Mouse (Mus musculus): ENCODE measurements around the gene Ttll11. TPM values are rescaled to one million over a fixed set of nuclear protein-coding genes. Genes with fewer than 3 reads are reported as not detected.

Gene Ttll11
- polyA plus RNA-seq, 1 experiment from 2014 or later, result 6.1 TPM

GRCm38 (mm10) chr2:35713460-35713859 is 266.3 kb downstream of the Ttll11 start:
- 76% methylated on average over 7 of the region's 7 CpGs for WGBS

GRCm38 (mm10) chr2:35712611-35713010 is 267.1 kb downstream of the Ttll11 start:
- WGBS, result 98% methylated on average over 5 of the region's 5 CpGs
- Histone ChIP-seq H3K27ac (replicated peaks) (no peak overlapping the region), H3K27me3 (no peaks in the 10 kb centered on the region), H3K4me3 (no peak overlapping the region), H3K4me1 (replicated peaks) (peaks cover 11% of the 10 kb centered on the region; the same call in 1 of the 2 replicates), H3K9me3 (no peaks in the 10 kb centered on the region), H3K9ac (no peak overlapping the region), H3K4me2 (no peak overlapping the region), H3K36me3 (peaks cover 42% of the 10 kb centered on the region)
- ATAC-seq (ENCODE audit: low FRiP score, low read depth), result no peak

More at GRCm38 (mm10) chr2:35713460-35713859, 266.3 kb downstream of the Ttll11 start:
- Histone ChIP-seq H3K4me1 (replicated peaks) (peaks cover 11% of the 10 kb centered on the region; the same call in 1 of the 2 replicates), H3K9me3 (no peaks in the 10 kb centered on the region), H3K27me3 (no peaks in the 10 kb centered on the region), H3K4me3 (no peak overlapping the region), H3K4me2 (no peak overlapping the region), H3K36me3 (peaks cover 42% of the 10 kb centered on the region), H3K27ac (replicated peaks) (no peak overlapping the region), H3K9ac (no peak overlapping the region)
- no peak for ATAC-seq (ENCODE audit: low FRiP score, low read depth)

GRCm38 (mm10) chr2:35703241-35703640 is 276.5 kb downstream of the Ttll11 start:
- no peak overlapping the region for H3K4me2 ChIP-seq
- 81% methylated on average over 3 of the region's 3 CpGs for WGBS
- no peaks in the 10 kb centered on the region for H3K27me3 ChIP-seq
- H3K9ac ChIP-seq, result no peak overlapping the region
- no peak overlapping the region for H3K4me3 ChIP-seq
- H3K4me1 ChIP-seq (replicated peaks), result peaks cover 31% of the 10 kb centered on the region
- no peaks in the 10 kb centered on the region for H3K9me3 ChIP-seq
- ATAC-seq (ENCODE audit: low FRiP score, low read depth), result no peak
- no peaks in the 10 kb centered on the region for H3K36me3 ChIP-seq
- peak overlapping the region; percentile 58 for H3K27ac ChIP-seq (replicated peaks)

- peak overlapping the region; percentile 58 for H3K27ac ChIP-seq (replicated peaks)
- H3K9ac ChIP-seq, result no peak overlapping the region
- no peaks in the 10 kb centered on the region for H3K27me3 ChIP-seq
- no peaks in the 10 kb centered on the region for H3K9me3 ChIP-seq
- ATAC-seq (ENCODE audit: low FRiP score, low read depth), result no peak
- 41% methylated on average over 6 of the region's 6 CpGs for whole genome bisulfite sequencing
- H3K4me3 ChIP-seq, result no peak overlapping the region
- H3K36me3 ChIP-seq, result no peaks in the 10 kb centered on the region
- H3K4me1 ChIP-seq (replicated peaks), result peaks cover 37% of the 10 kb centered on the region
- no peak overlapping the region for H3K4me2 ChIP-seq
These were observed 277.1 kb downstream of the Ttll11 start for GRCm38 (mm10) chr2:35702608-35703007.

GRCm38 (mm10) chr2:35702001-35702400 is 277.7 kb downstream of the Ttll11 start:
- Histone ChIP-seq H3K9ac (no peak overlapping the region), H3K4me3 (no peak overlapping the region), H3K4me1 (replicated peaks) (peaks cover 42% of the 10 kb centered on the region), H3K9me3 (no peaks in the 10 kb centered on the region), H3K36me3 (no peaks in the 10 kb centered on the region), H3K4me2 (no peak overlapping the region), H3K27ac (replicated peaks) (no peak overlapping the region), H3K27me3 (no peaks in the 10 kb centered on the region)
- WGBS, result 79% methylated on average over 7 of the region's 7 CpGs
- ATAC-seq (ENCODE audit: low FRiP score, low read depth), result no peak

Other genes with a start within 250 kb of the Ttll11 start
- 327 and 332 TPM in 2 replicates for gene Ndufa8, start 69.5 kb upstream of the Ttll11 start, polyA plus RNA-seq (2015; fragmentation: Nextera tagmentation; extraction: Ambion mirVana)
- 2.9 and 3.0 TPM in 2 replicates for gene Morn5, start 69.5 kb upstream of the Ttll11 start, polyA plus RNA-seq (2015; fragmentation: Nextera tagmentation; extraction: Ambion mirVana)
- gene Lhx6, start 125.5 kb upstream of the Ttll11 start, polyA plus RNA-seq (2015; fragmentation: Nextera tagmentation; extraction: Ambion mirVana), result 0.62 and 1.3 TPM in 2 replicates
- gene Mrrf, start 156.5 kb upstream of the Ttll11 start, polyA plus RNA-seq (2015; fragmentation: Nextera tagmentation; extraction: Ambion mirVana), result 21.2 and 23.1 TPM in 2 replicates
- 114 and 117 TPM in 2 replicates for gene Rbm18, start 156.9 kb upstream of the Ttll11 start, polyA plus RNA-seq (2015; fragmentation: Nextera tagmentation; extraction: Ambion mirVana)

All from hindbrain, embryonic 15.5 days (tissue).